Mouse (Mus musculus): Measurements from ENCODE around the gene Sept7. TPM values are rescaled to one million over a fixed set of nuclear protein-coding genes. Genes with fewer than 3 reads are reported as not detected.
"Not testable (repeated sequence)": the region's sequence is repeated elsewhere in the genome, so short reads cannot be mapped to it uniquely, and the experiment has no call there.

Gene Sept7
- polyA plus RNA-seq, 1 experiment: 193 TPM

DNA sequence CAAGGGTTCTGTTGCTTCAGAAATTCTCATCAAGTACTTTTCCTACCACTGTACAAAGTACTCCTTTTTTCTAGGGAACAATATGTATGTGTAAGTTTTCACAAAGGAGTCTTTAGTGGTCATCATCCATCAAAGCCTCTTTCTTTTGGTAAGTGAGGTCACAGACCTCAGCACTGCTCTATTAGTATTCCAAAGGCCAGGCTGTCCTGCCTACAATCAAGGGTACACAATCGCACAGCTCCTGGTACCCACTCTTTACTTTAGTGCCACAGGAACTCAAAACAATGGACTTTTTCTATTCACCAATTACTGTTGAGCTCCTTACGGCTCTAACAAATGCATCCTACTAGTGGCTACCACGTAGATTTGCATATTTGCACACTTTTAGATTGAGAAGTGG is 11.2 kb upstream of the Sept7 start:
- Histone ChIP-seq H3K4me1 (ENCODE audit: control insufficient read depth, insufficient read depth, low read length) (no peaks in the 10 kb centered on the region), H3K27me3 (ENCODE audit: control insufficient read depth, insufficient read depth, low read length, poor library complexity, severe bottlenecking) (no peaks in the 10 kb centered on the region), H3K27ac (ENCODE audit: insufficient read depth, low read length) (no peak overlapping the region), H3K4me3 (ENCODE audit: low read depth, low read length) (no peak overlapping the region), H3K9ac (ENCODE audit: low read depth, poor library complexity, severe bottlenecking) (no peak overlapping the region), H3K36me3 (ENCODE audit: control insufficient read depth, insufficient read depth, low read length, poor library complexity, severe bottlenecking) (no peaks in the 10 kb centered on the region), H3K9me3 (replicated peaks; ENCODE audit: control insufficient read depth, insufficient read depth, low read length, poor library complexity, severe bottlenecking) (no peaks in the 10 kb centered on the region)
- TF ChIP-seq CTCF (IDR thresholded peaks at IDR 0.05; ENCODE audit: low read depth, low read length): no peak
- TF ChIP-seq EP300 (IDR thresholded peaks at IDR 0.05; ENCODE audit: insufficient read depth, low read depth, low read length): no peak
- no peak for TF ChIP-seq POLR2A (IDR thresholded peaks at IDR 0.05; ENCODE audit: insufficient read depth, low read length)

DNA sequence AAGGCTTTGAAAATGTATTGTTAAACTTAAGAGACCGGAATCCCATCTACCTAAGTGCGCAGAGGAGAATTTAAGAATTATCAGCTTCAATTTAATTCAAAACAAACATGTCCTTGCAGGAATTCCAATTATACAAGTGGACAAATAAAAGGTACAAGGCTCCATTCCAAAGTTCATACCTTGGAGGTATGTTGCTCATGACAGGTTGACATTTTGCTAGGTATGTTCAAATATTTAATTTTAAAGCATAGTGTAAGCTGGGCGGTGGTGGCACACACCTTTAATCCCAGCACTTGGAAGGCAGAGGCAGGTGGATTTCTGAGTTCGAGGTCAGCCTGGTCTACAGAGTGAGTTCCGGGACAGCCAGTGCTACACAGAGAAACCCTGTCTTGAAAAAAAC is 10.5 kb upstream of the Sept7 start:
- H3K4me1 ChIP-seq (ENCODE audit: control insufficient read depth, insufficient read depth, low read length); H3K9me3 ChIP-seq (replicated peaks; ENCODE audit: control insufficient read depth, insufficient read depth, low read length, poor library complexity, severe bottlenecking); H3K4me3 ChIP-seq (ENCODE audit: low read depth, low read length); H3K9ac ChIP-seq (ENCODE audit: low read depth, poor library complexity, severe bottlenecking); H3K36me3 ChIP-seq (ENCODE audit: control insufficient read depth, insufficient read depth, low read length, poor library complexity, severe bottlenecking); H3K27me3 ChIP-seq (ENCODE audit: control insufficient read depth, insufficient read depth, low read length, poor library complexity, severe bottlenecking); H3K27ac ChIP-seq (ENCODE audit: insufficient read depth, low read length): not testable (repeated sequence)

DNA sequence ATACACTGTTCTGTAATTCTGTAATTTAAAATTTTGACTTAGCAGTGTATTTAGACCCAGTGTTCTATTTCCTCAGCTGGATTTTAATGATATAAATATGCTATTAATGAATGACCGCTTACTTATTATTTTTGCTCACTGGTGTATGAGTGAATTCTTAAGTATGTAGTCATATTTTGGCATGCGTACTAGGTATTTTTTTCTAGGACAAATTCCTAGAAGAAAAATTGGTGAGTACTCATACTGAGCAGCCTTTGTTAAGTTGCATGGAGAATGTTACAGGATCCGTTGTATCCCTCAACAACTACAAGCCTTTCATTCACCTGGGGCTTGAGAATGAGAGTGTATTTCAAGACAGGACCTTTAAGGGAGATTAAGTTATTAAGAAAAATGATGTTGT is 10.0 kb upstream of the Sept7 start:
- Histone ChIP-seq H3K36me3 (ENCODE audit: control insufficient read depth, insufficient read depth, low read length, poor library complexity, severe bottlenecking) (no peaks in the 10 kb centered on the region), H3K4me3 (ENCODE audit: low read depth, low read length) (no peak overlapping the region), H3K9ac (ENCODE audit: low read depth, poor library complexity, severe bottlenecking) (no peak overlapping the region), H3K27ac (ENCODE audit: insufficient read depth, low read length) (no peak overlapping the region), H3K4me1 (ENCODE audit: control insufficient read depth, insufficient read depth, low read length) (no peaks in the 10 kb centered on the region), H3K27me3 (ENCODE audit: control insufficient read depth, insufficient read depth, low read length, poor library complexity, severe bottlenecking) (no peaks in the 10 kb centered on the region), H3K9me3 (replicated peaks; ENCODE audit: control insufficient read depth, insufficient read depth, low read length, poor library complexity, severe bottlenecking) (no peaks in the 10 kb centered on the region)
- no peak for TF ChIP-seq EP300 (IDR thresholded peaks at IDR 0.05; ENCODE audit: insufficient read depth, low read depth, low read length)
- no peak for TF ChIP-seq CTCF (IDR thresholded peaks at IDR 0.05; ENCODE audit: low read depth, low read length)
- no peak for TF ChIP-seq POLR2A (IDR thresholded peaks at IDR 0.05; ENCODE audit: insufficient read depth, low read length)

DNA sequence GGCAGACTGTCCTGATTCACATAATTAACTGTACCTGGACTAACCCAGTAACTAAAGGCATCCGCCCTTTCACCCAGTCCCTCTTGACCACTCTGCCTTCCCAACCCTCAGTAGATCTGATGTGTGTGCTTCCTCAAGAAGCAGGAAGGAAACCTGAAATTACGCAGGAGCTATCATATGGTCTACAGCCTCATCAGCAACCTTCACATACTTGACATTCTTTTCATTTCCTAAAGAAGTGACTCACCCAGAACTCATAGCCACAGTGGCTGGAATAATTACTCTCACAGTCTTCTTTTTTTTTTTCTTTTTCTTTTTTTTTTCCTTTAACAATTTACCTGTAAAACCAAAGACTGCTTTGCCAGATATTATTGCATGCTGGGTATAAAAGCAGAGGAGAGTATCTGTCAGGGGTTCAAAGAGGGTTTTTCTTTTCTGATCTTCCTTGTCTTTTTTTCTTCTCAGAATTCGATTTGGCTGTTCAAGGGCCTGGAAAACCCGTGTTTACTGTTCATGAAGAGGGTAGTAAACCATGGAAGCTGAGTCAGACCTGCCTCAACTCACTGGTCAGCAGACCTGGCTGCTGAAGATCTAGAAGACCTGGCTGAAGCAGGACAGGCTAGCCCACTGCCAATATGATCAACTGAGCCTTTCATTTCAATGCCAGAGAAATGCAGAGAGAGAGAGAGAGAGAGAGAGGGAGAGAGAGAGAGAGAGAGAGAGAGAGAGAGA is 8.1 kb upstream of the Sept7 start:
- Histone ChIP-seq H3K27me3 (ENCODE audit: control insufficient read depth, insufficient read depth, low read length, poor library complexity, severe bottlenecking) (no peaks in the 10 kb centered on the region), H3K4me1 (ENCODE audit: control insufficient read depth, insufficient read depth, low read length) (no peaks in the 10 kb centered on the region), H3K9ac (ENCODE audit: low read depth, poor library complexity, severe bottlenecking) (no peak overlapping the region), H3K9me3 (replicated peaks; ENCODE audit: control insufficient read depth, insufficient read depth, low read length, poor library complexity, severe bottlenecking) (no peaks in the 10 kb centered on the region), H3K36me3 (ENCODE audit: control insufficient read depth, insufficient read depth, low read length, poor library complexity, severe bottlenecking) (no peaks in the 10 kb centered on the region), H3K27ac (ENCODE audit: insufficient read depth, low read length) (no peak overlapping the region), H3K4me3 (ENCODE audit: low read depth, low read length) (no peak overlapping the region)
- TF ChIP-seq POLR2A (IDR thresholded peaks at IDR 0.05; ENCODE audit: insufficient read depth, low read length) (no peak), CTCF (IDR thresholded peaks at IDR 0.05; ENCODE audit: low read depth, low read length) (no peak), EP300 (IDR thresholded peaks at IDR 0.05; ENCODE audit: insufficient read depth, low read depth, low read length) (no peak)

DNA sequence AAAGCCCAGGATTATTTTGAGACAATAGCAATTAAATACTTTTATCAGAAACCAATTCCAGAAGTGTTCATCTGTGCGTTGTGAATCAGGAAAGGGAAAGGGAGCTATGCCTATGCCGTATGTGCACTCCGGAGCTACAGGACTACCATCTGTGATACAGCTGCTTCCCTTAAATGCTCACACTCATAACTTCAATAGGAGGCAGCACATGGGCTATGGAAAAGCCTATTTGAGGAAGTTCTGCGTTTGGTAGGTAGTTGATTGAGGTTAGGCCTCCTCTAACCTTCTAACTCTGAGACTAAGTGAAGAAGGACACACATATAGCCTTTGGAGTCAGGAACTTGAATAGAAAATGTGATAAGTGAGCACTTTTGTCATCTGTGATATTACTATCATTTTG is 7.1 kb upstream of the Sept7 start:
- H3K4me1 ChIP-seq (ENCODE audit: control insufficient read depth, insufficient read depth, low read length): no peaks in the 10 kb centered on the region
- H3K9me3 ChIP-seq (replicated peaks; ENCODE audit: control insufficient read depth, insufficient read depth, low read length, poor library complexity, severe bottlenecking): no peaks in the 10 kb centered on the region
- H3K36me3 ChIP-seq (ENCODE audit: control insufficient read depth, insufficient read depth, low read length, poor library complexity, severe bottlenecking): no peaks in the 10 kb centered on the region
- TF ChIP-seq CTCF (IDR thresholded peaks at IDR 0.05; ENCODE audit: low read depth, low read length): no peak
- TF ChIP-seq EP300 (IDR thresholded peaks at IDR 0.05; ENCODE audit: insufficient read depth, low read depth, low read length): no peak
- TF ChIP-seq POLR2A (IDR thresholded peaks at IDR 0.05; ENCODE audit: insufficient read depth, low read length): no peak
- H3K4me3 ChIP-seq (ENCODE audit: low read depth, low read length): no peak overlapping the region
- no peaks in the 10 kb centered on the region for H3K27me3 ChIP-seq (ENCODE audit: control insufficient read depth, insufficient read depth, low read length, poor library complexity, severe bottlenecking)
- H3K9ac ChIP-seq (ENCODE audit: low read depth, poor library complexity, severe bottlenecking): no peak overlapping the region
- H3K27ac ChIP-seq (ENCODE audit: insufficient read depth, low read length): no peak overlapping the region

DNA sequence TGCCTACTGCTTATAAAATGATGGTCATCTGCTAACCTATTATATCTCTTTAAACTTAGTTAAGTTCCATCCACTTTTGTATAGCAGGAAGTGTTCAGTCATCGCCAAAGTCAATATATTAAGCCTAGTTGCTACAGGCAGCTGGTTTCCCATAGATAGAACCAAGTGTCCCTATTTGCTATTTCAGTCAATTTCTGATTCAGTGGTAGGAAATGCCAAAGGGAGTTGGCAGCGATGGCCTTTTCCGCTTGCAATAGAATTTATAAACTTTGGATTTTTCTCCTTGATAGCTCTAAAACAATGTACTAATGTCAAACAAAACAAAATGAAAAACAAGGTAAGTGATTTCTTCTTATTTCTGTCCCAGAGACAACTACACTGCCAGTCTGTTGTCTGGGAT is 5.7 kb upstream of the Sept7 start:
- Histone ChIP-seq H3K27me3 (ENCODE audit: control insufficient read depth, insufficient read depth, low read length, poor library complexity, severe bottlenecking) (no peaks in the 10 kb centered on the region), H3K9me3 (replicated peaks; ENCODE audit: control insufficient read depth, insufficient read depth, low read length, poor library complexity, severe bottlenecking) (no peaks in the 10 kb centered on the region), H3K9ac (ENCODE audit: low read depth, poor library complexity, severe bottlenecking) (no peak overlapping the region), H3K36me3 (ENCODE audit: control insufficient read depth, insufficient read depth, low read length, poor library complexity, severe bottlenecking) (no peaks in the 10 kb centered on the region), H3K27ac (ENCODE audit: insufficient read depth, low read length) (no peak overlapping the region), H3K4me1 (ENCODE audit: control insufficient read depth, insufficient read depth, low read length) (no peaks in the 10 kb centered on the region), H3K4me3 (ENCODE audit: low read depth, low read length) (no peak overlapping the region)
- TF ChIP-seq CTCF (IDR thresholded peaks at IDR 0.05; ENCODE audit: low read depth, low read length) (no peak), EP300 (IDR thresholded peaks at IDR 0.05; ENCODE audit: insufficient read depth, low read depth, low read length) (no peak), POLR2A (IDR thresholded peaks at IDR 0.05; ENCODE audit: insufficient read depth, low read length) (no peak)
